ENCODE assay signal across 9 mouse cellular contexts in the genomic region with DNA sequence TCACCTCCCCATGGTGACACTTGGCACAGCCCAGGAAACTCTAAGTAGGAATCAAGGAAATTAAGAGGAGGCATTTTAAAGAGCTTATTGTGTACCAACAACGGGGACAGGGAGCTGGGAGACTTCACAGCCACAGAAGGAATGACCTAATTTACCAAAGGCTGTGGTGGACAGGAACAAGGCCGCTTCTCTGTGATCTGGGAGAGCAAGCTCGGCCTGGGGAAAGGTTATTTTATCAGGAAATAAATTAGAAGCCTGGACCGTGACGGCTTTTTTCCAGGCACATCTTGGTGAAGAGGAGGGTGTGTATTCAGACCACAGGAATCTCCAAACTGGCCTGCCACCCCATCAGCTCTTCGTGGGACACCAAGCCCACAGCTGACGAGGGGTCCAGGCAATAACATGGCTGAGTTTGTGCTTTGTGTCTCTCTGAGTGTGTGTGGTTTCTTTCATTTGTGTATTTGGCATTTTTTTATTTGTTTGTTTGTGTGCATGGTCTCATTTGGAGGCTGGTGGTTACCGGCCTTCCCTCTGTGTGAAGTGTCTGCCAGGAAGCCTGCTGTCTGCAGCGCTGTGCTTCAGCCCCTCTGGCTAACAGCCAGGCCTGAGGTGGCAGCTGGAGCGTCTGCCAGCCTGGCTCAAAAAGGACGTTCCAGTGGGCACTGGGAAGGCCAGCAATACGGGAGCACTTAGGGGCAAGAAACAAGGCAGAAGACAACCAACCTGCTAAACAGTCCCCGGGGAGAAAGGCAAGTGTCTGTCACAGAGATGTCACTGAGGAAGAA.
DNase-seq lines count a peak whose midpoint lies in the region; ATAC-seq lines count a peak whose summit lies in the region.
"Had no signal": no experiment of that assay in that cellular context is flagged by ENCODE, and none has a peak within 500 bp of the region (broad histone marks: within the 10 kb centered on the region; RNA-seq: fewer than 3 reads in every experiment).

No protein-coding gene starts in this region.

- H3K27me3 ChIP-seq in embryonic facial prominence, embryonic 15.5 days: no peaks in the 10 kb centered on the region
- H3K27me3 ChIP-seq: embryonic facial prominence, embryonic 12.5 days had no signal

- no peak overlapping the region for H3K9ac ChIP-seq in embryonic facial prominence, embryonic 15.5 days
- H3K9ac ChIP-seq: embryonic facial prominence, embryonic 12.5 days had no signal

- ATAC-seq in embryonic facial prominence, embryonic 15.5 days (ENCODE audit: insufficient number of reproducible peaks, low FRiP score, low TSS enrichment, low read depth): peak; percentile 54; the same call in 1 of the 2 replicates

- 0 out of 2 replicates have a peak overlapping the region, but pooled peaks have one; percentile 29 for H3K27ac ChIP-seq in embryonic facial prominence, embryonic 15.5 days (replicated peaks)
- H3K27ac ChIP-seq: embryonic facial prominence, embryonic 12.5 days had no signal

- no peaks in the 10 kb centered on the region for H3K36me3 ChIP-seq in embryonic facial prominence, embryonic 15.5 days
- H3K36me3 ChIP-seq: embryonic facial prominence, embryonic 12.5 days had no signal

- WGBS in embryonic facial prominence, embryonic 15.5 days: 28% methylated on average over 13 of the region's 13 CpGs

- H3K9me3 ChIP-seq in embryonic facial prominence, embryonic 15.5 days (replicated peaks): no peaks in the 10 kb centered on the region
- H3K9me3 ChIP-seq: embryonic facial prominence, embryonic 12.5 days had no signal

- peak; percentile 54 for DNase-seq in layer of hippocampus, adult 11-12 months (ENCODE audit: low spot score)
- no peak for DNase-seq in layer of hippocampus, adult 9-10 months (ENCODE audit: low spot score)
- DNase-seq in heart, adult 9 months (ENCODE audit: low spot score in 2 of 2): peak; percentile 55 to 71
- DNase-seq in kidney, postnatal 14 days: peak; percentile 37
- DNase-seq in lung, postnatal 25 days (ENCODE audit: low spot score): peak; percentile 1
- peak; percentile 10 to 31 for DNase-seq in right cerebral cortex, postnatal 36 days (ENCODE audit: low spot score in 2 of 2)
- DNase-seq in spleen, postnatal 4 days (ENCODE audit: low spot score in 2 of 2): no peak

- no peak overlapping the region for H3K4me2 ChIP-seq in embryonic facial prominence, embryonic 15.5 days (replicated peaks)
- H3K4me2 ChIP-seq: embryonic facial prominence, embryonic 12.5 days had no signal

- H3K4me3 ChIP-seq in embryonic facial prominence, embryonic 15.5 days (replicated peaks): no peak overlapping the region
- H3K4me3 ChIP-seq: embryonic facial prominence, embryonic 12.5 days had no signal

- peaks cover 11% of the 10 kb centered on the region for H3K4me1 ChIP-seq in embryonic facial prominence, embryonic 15.5 days

Comparison
In these comparisons a context has a peak if more than half of its experiments do, and no peak if none do; other contexts are left out.
1. DNase-seq: peak in layer of hippocampus, adult 11-12 months (single experiment), heart, adult 9 months (2 of 2), kidney, postnatal 14 days (single experiment), lung, postnatal 25 days (single experiment) and right cerebral cortex, postnatal 36 days (2 of 2); none in layer of hippocampus, adult 9-10 months (single experiment) and spleen, postnatal 4 days (0 of 2).